ENCODE assay signal across 27 mouse cellular contexts in the genomic region with DNA sequence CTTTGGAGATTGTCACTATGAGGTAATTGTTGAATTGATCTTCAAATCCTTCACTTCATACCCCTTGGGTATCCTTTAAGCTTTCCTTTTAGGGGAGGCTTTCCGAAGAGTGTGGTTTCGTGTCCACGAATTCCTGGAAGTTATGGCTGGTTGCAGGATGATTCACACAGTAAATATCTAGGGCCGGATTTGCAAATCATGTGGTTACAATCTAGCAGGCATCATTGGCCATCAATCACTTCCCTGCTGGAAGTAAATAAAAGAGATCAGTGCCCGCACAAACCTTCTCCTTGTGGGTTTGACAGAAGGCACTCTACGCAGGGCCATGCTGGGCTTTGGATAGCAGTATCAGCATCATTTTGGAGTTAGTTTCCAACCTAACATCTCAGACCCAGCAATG.
DNase-seq lines count a peak whose midpoint lies in the region; ATAC-seq and TF ChIP-seq lines count a peak whose summit lies in the region.
"Had no signal": no experiment of that assay in that cellular context is flagged by ENCODE, and none has a peak within 500 bp of the region (broad histone marks: within the 10 kb centered on the region; RNA-seq: fewer than 3 reads in every experiment).

No protein-coding gene starts in this region.

- no peak for TF ChIP-seq EP300 in stomach, postnatal 0 days (optimal IDR thresholded peaks at IDR 0.05)

- H3K4me2 ChIP-seq in intestine, embryonic 14.5 days (ENCODE audit: low read length): no peak overlapping the region
- H3K4me2 ChIP-seq in intestine, embryonic 16.5 days (ENCODE audit: low read depth, low read length): no peak overlapping the region
- H3K4me2 ChIP-seq in stomach, postnatal 0 days (replicated peaks; ENCODE audit: low read depth): no peak overlapping the region
- no peak overlapping the region for H3K4me2 ChIP-seq in midbrain, embryonic 16.5 days (ENCODE audit: low read length)
- H3K4me2 ChIP-seq: embryonic facial prominence, embryonic 12.5 days; heart, embryonic 15.5 days; hindbrain, embryonic 13.5 days; liver, embryonic 15.5 days; lung, embryonic 15.5 days; midbrain, embryonic 15.5 days had no signal

- no peak overlapping the region for H3K27ac ChIP-seq in intestine, embryonic 14.5 days (ENCODE audit: low read depth)
- H3K27ac ChIP-seq in intestine, embryonic 16.5 days (ENCODE audit: low read length): no peak overlapping the region
- no peak overlapping the region for H3K27ac ChIP-seq in stomach, postnatal 0 days (replicated peaks)
- no peak overlapping the region for H3K27ac ChIP-seq in midbrain, embryonic 16.5 days (ENCODE audit: low read length)
- H3K27ac ChIP-seq: embryonic facial prominence, embryonic 12.5 days; gastrocnemius, adult 2 months; heart, embryonic 15.5 days; hindbrain, embryonic 13.5 days; limb, embryonic 10.5 days; liver, embryonic 15.5 days; lung, embryonic 15.5 days; midbrain, embryonic 15.5 days had no signal

- no peaks in the 10 kb centered on the region for H3K27me3 ChIP-seq in intestine, embryonic 14.5 days (replicated peaks; ENCODE audit: control insufficient read depth, insufficient read depth, low read length)
- H3K27me3 ChIP-seq in intestine, embryonic 16.5 days (replicated peaks; ENCODE audit: control insufficient read depth, insufficient read depth, low read length): no peaks in the 10 kb centered on the region
- H3K27me3 ChIP-seq in stomach, postnatal 0 days (ENCODE audit: control insufficient read depth, insufficient read depth, low read length): no peaks in the 10 kb centered on the region
- no peaks in the 10 kb centered on the region for H3K27me3 ChIP-seq in midbrain, embryonic 16.5 days (ENCODE audit: control insufficient read depth, insufficient read depth, low read depth, low read length)
- H3K27me3 ChIP-seq: embryonic facial prominence, embryonic 12.5 days; heart, embryonic 15.5 days; hindbrain, embryonic 13.5 days; liver, embryonic 15.5 days; lung, embryonic 15.5 days; midbrain, embryonic 15.5 days had no signal

- no peaks in the 10 kb centered on the region for H3K4me1 ChIP-seq in intestine, embryonic 14.5 days (replicated peaks; ENCODE audit: control insufficient read depth, insufficient read depth, low read length)
- H3K4me1 ChIP-seq in intestine, embryonic 16.5 days (ENCODE audit: control insufficient read depth, insufficient read depth, low read length): peaks cover 8% of the 10 kb centered on the region; the same call in 1 of the 2 replicates
- H3K4me1 ChIP-seq in stomach, postnatal 0 days (replicated peaks; ENCODE audit: control insufficient read depth, insufficient read depth): no peaks in the 10 kb centered on the region
- H3K4me1 ChIP-seq in midbrain, embryonic 16.5 days (ENCODE audit: control insufficient read depth, insufficient read depth, low read length): peaks cover 3% of the 10 kb centered on the region; the same call in 1 of the 2 replicates
- H3K4me1 ChIP-seq: embryonic facial prominence, embryonic 12.5 days; limb, embryonic 10.5 days; liver, embryonic 15.5 days had no signal

- no peaks in the 10 kb centered on the region for H3K36me3 ChIP-seq in intestine, embryonic 14.5 days (ENCODE audit: control insufficient read depth, insufficient read depth, low read length)
- H3K36me3 ChIP-seq in intestine, embryonic 16.5 days (ENCODE audit: control insufficient read depth, insufficient read depth, low read length): no peaks in the 10 kb centered on the region
- no peaks in the 10 kb centered on the region for H3K36me3 ChIP-seq in stomach, postnatal 0 days (ENCODE audit: control insufficient read depth, insufficient read depth, low read length)
- H3K36me3 ChIP-seq in midbrain, embryonic 16.5 days (ENCODE audit: control insufficient read depth, insufficient read depth, low read length): no peaks in the 10 kb centered on the region
- H3K36me3 ChIP-seq: embryonic facial prominence, embryonic 12.5 days; heart, embryonic 15.5 days; hindbrain, embryonic 13.5 days; limb, embryonic 10.5 days; liver, embryonic 15.5 days; lung, embryonic 15.5 days; midbrain, embryonic 15.5 days had no signal

- peak; percentile 38 for DNase-seq in intestine, embryonic 14.5 days (ENCODE audit: low spot score)
- DNase-seq in Muller cell, postnatal 12 days (ENCODE audit: inconsistent ontology term): peak; percentile 78
- DNase-seq in adrenal gland, postnatal 14 days: peak; percentile 48
- DNase-seq in stomach, postnatal 0 days (ENCODE audit: low spot score): no peak
- no peak for DNase-seq in spleen, postnatal 36 days (ENCODE audit: low spot score in 2 of 2)
- DNase-seq: cerebellum, adult 11-12 months; cerebellum, postnatal 10 days; gastrocnemius, adult 2 months; heart, postnatal 36 days; kidney, adult 9 months; kidney, postnatal 14 days; layer of hippocampus, adult 9-11 months; liver; lung, postnatal 4 days; right cerebral cortex, adult 18-20 months; thymus, postnatal 14 days had no signal

- no peak overlapping the region for H3K9ac ChIP-seq in intestine, embryonic 14.5 days (ENCODE audit: low read length)
- no peak overlapping the region for H3K9ac ChIP-seq in intestine, embryonic 16.5 days (ENCODE audit: low read depth, low read length)
- no peak overlapping the region for H3K9ac ChIP-seq in stomach, postnatal 0 days (ENCODE audit: low read length)
- H3K9ac ChIP-seq in midbrain, embryonic 16.5 days (ENCODE audit: low read depth, low read length): no peak overlapping the region
- H3K9ac ChIP-seq: embryonic facial prominence, embryonic 12.5 days; heart, embryonic 15.5 days; hindbrain, embryonic 13.5 days; liver, embryonic 15.5 days; lung, embryonic 15.5 days; midbrain, embryonic 15.5 days had no signal

- H3K4me3 ChIP-seq in intestine, embryonic 14.5 days (ENCODE audit: low read depth, low read length): no peak overlapping the region
- no peak overlapping the region for H3K4me3 ChIP-seq in intestine, embryonic 16.5 days (ENCODE audit: low read length)
- H3K4me3 ChIP-seq in stomach, postnatal 0 days (ENCODE audit: low read depth, low read length): no peak overlapping the region
- H3K4me3 ChIP-seq in midbrain, embryonic 16.5 days (ENCODE audit: low read depth, low read length): no peak overlapping the region
- H3K4me3 ChIP-seq: embryonic facial prominence, embryonic 12.5 days; gastrocnemius, adult 2 months; heart, embryonic 15.5 days; hindbrain, embryonic 13.5 days; limb, embryonic 10.5 days; liver, embryonic 15.5 days; lung, embryonic 15.5 days; midbrain, embryonic 15.5 days had no signal

- ATAC-seq in intestine, embryonic 14.5 days (replicated peaks; ENCODE audit: low FRiP score, low TSS enrichment, low read depth): no peak
- no peak for ATAC-seq in intestine, embryonic 16.5 days
- ATAC-seq in stomach, postnatal 0 days (ENCODE audit: low FRiP score, low TSS enrichment): 0 out of 2 replicates have a peak, but pooled peaks have one; percentile 31
- no peak for ATAC-seq in midbrain, embryonic 16.5 days
- ATAC-seq: forebrain, embryonic 14.5 days; inflammation-experienced regulatory T-cells, adult 6 months; midbrain, embryonic 15.5 days had no signal

- WGBS in intestine, embryonic 14.5 days: 75% methylated on average over 6 of the region's 6 CpGs
- 66% methylated on average over 6 of the region's 6 CpGs for WGBS in intestine, embryonic 16.5 days
- WGBS in stomach, postnatal 0 days: 32% methylated on average over 6 of the region's 6 CpGs
- WGBS in midbrain, embryonic 16.5 days: 83% methylated on average over 6 of the region's 6 CpGs

- no peaks in the 10 kb centered on the region for H3K9me3 ChIP-seq in intestine, embryonic 14.5 days (ENCODE audit: control insufficient read depth, low read length)
- H3K9me3 ChIP-seq in intestine, embryonic 16.5 days (ENCODE audit: control insufficient read depth, low read length): no peaks in the 10 kb centered on the region
- H3K9me3 ChIP-seq in stomach, postnatal 0 days (ENCODE audit: control insufficient read depth, low read length): no peaks in the 10 kb centered on the region
- H3K9me3 ChIP-seq in midbrain, embryonic 16.5 days (replicated peaks; ENCODE audit: control insufficient read depth, low read length, poor library complexity, severe bottlenecking): no peaks in the 10 kb centered on the region
- H3K9me3 ChIP-seq: embryonic facial prominence, embryonic 12.5 days; heart, embryonic 15.5 days; hindbrain, embryonic 13.5 days; limb, embryonic 10.5 days; liver, embryonic 15.5 days; lung, embryonic 15.5 days; midbrain, embryonic 15.5 days had no signal

- no peak for TF ChIP-seq CTCF in stomach, postnatal 0 days (IDR thresholded peaks at IDR 0.05; ENCODE audit: low read depth)

Comparison
In these comparisons a context has a peak if more than half of its experiments do, and no peak if none do; other contexts are left out.
1. DNase-seq: peak in intestine, embryonic 14.5 days (single experiment), Muller cell, postnatal 12 days (single experiment) and adrenal gland, postnatal 14 days (single experiment); none in stomach, postnatal 0 days (single experiment) and spleen, postnatal 36 days (0 of 2).